ENCODE assay signal across 10 mouse cellular contexts in the genomic region with DNA sequence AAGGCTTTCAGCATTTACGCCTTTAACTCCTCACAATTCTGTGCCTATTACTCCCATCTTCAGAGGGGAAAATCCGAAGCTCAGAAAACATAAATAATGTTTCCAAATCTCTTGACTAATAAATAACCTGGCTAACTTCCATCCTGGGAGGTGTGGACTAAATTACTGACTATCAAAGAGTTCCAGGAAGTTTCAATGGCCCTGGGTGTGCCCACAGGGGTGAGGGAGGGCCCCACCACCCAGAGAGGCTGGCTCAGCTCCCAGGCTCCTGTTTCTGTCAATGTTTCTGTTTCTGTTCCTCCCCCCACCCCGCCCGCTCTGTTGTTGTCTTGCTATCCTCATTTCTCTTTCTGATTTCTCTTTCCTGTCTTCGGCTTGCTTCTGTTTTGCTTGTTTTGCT.
DNase-seq lines count a peak whose midpoint lies in the region; ATAC-seq and TF ChIP-seq lines count a peak whose summit lies in the region.
"Had no signal": no experiment of that assay in that cellular context is flagged by ENCODE, and none has a peak within 500 bp of the region (broad histone marks: within the 10 kb centered on the region; RNA-seq: fewer than 3 reads in every experiment).

No protein-coding gene starts in this region.

- no peaks in the 10 kb centered on the region for H3K9me3 ChIP-seq in lung, postnatal 0 days (ENCODE audit: low read length)
- H3K9me3 ChIP-seq: midbrain, embryonic 12.5 days had no signal

- no peak overlapping the region for H3K9ac ChIP-seq in lung, postnatal 0 days (replicated peaks; ENCODE audit: low read depth)
- H3K9ac ChIP-seq: midbrain, embryonic 12.5 days had no signal

- H3K36me3 ChIP-seq in lung, postnatal 0 days (ENCODE audit: insufficient read depth, low read length), result no peaks in the 10 kb centered on the region
- H3K36me3 ChIP-seq: midbrain, embryonic 12.5 days had no signal

- no peak for TF ChIP-seq CTCF in lung, postnatal 0 days (IDR thresholded peaks at IDR 0.05)

- WGBS in lung, postnatal 0 days, result 27% methylated on average over 5 of the region's 5 CpGs

- TF ChIP-seq EP300 in lung, postnatal 0 days (IDR thresholded peaks at IDR 0.05), result peak; percentile 78

- H3K27ac ChIP-seq in lung, postnatal 0 days (ENCODE audit: low read length), result peak overlapping the region; percentile 68

- no peak overlapping the region for H3K4me3 ChIP-seq in lung, postnatal 0 days (ENCODE audit: low read depth, low read length)
- H3K4me3 ChIP-seq: midbrain, embryonic 12.5 days had no signal

- ATAC-seq in lung, postnatal 0 days, result peak; percentile 27
- ATAC-seq: Patski had no signal

- peak; percentile 37 for DNase-seq in left cerebral cortex, postnatal 4 days
- DNase-seq in left cerebral cortex, postnatal 25 days (ENCODE audit: low spot score in 2 of 2), result no peak
- peak; percentile 57 for DNase-seq in adrenal gland, postnatal 14 days
- peak; percentile 53 to 57 for DNase-seq in heart, postnatal 14 days
- DNase-seq in lung, postnatal 0 days (ENCODE audit: low spot score), result peak; percentile 78
- no peak for DNase-seq in Muller cell, postnatal 12 days (ENCODE audit: inconsistent ontology term)
- DNase-seq in thymus, postnatal 14 days, result no peak
- DNase-seq in embryo, embryonic 10 days (ENCODE audit: low spot score), result no peak

- no peaks in the 10 kb centered on the region for H3K27me3 ChIP-seq in lung, postnatal 0 days (replicated peaks; ENCODE audit: insufficient read depth, low read length)
- H3K27me3 ChIP-seq: midbrain, embryonic 12.5 days; Patski had no signal

- peaks cover 27% of the 10 kb centered on the region for H3K4me1 ChIP-seq in lung, postnatal 0 days (ENCODE audit: insufficient read depth, low read depth, low read length)

- H3K4me2 ChIP-seq in lung, postnatal 0 days (replicated peaks; ENCODE audit: low read depth, low read length), result no peak overlapping the region; the same call in 1 of the 2 replicates

- intact Hi-C loops in left cerebral cortex, postnatal 4 days (cut with DNase I), result no loop called here
- intact Hi-C loops in left cerebral cortex, postnatal 25 days (cut with DNase I), result loop anchor here (5.0 kb wide), 1 partner anchor 86 kb away; no protein-coding TSS in a partner anchor
- intact Hi-C loops in heart, postnatal 14 days (cut with DNase I), result loop anchor here (5.0 kb wide), 1 partner anchor 46 kb away; no protein-coding TSS in a partner anchor

Comparison
In these comparisons a context has a peak if more than half of its experiments do, and no peak if none do; other contexts are left out.
1. DNase-seq: peak in left cerebral cortex, postnatal 4 days (single experiment), adrenal gland, postnatal 14 days (single experiment), heart, postnatal 14 days (2 of 2) and lung, postnatal 0 days (single experiment); none in left cerebral cortex, postnatal 25 days (0 of 2), Muller cell, postnatal 12 days (single experiment), thymus, postnatal 14 days (single experiment) and embryo, embryonic 10 days (single experiment).